Mouse (Mus musculus) adrenal gland, adult 2 months (tissue): ENCODE data around the gene Mycbp. TPM values are rescaled to one million over a fixed set of nuclear protein-coding genes. Genes with fewer than 3 reads are reported as not detected.
"Not testable (repeated sequence)": the region's sequence is repeated elsewhere in the genome, so short reads cannot be mapped to it uniquely, and the experiment has no call there.

Experiments used
- DNase-seq: peaks from one replicate; pipeline ENCODE4 v3.0.0; 2021
- polyA plus RNA-seq: library from polyadenylated mRNA; depleted of rRNA; stranded (reverse); fragments of >200 nt; gene quantifications from 2 replicates; pipeline ENCODE4 v1.2.3, GENCODE M21; 2012; rRNA removed
- total RNA-seq, 2 experiments: library from RNA; stranded (reverse); gene quantifications; 2 replicates each; pipeline ENCODE4 v1.2.3; 2021

The Mycbp gene
- total and polyA plus RNA-seq, 3 experiments = 9.2 to 52.8 (median 41.7) TPM

DNA sequence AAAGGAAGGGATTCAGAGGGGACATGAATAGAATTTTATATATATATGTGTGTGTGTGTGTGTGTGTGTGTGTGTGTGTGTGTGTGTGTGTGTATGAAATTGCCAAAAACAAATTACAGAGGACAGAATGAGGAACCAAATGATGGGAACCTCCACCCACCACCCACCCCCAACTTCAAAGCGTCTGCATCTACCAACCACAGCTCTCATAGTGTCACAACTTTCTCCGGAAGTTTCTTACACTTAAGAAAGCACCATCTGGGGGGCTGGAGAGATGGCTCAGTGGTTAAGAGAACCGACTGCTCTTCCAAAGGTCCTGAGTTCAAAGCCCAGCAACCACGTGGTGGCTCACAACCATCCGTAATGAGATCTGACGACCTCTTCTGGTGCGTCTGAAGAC lies 36.2 kb downstream of the Mycbp start:
- DNase-seq = not testable (repeated sequence)

- no peak for DNase-seq
Measured at GRCm38 (mm10) chr4:123946701-123947100, 42.1 kb downstream of the Mycbp start.

- DNase-seq = peak; percentile 72
Measured at GRCm38 (mm10) chr4:123947149-123947548, 42.5 kb downstream of the Mycbp start.

GRCm38 (mm10) chr4:123948901-123949300 lies 44.3 kb downstream of the Mycbp start:
- no peak for DNase-seq

- no peak for DNase-seq
Measured at GRCm38 (mm10) chr4:123949649-123950048, 45.0 kb downstream of the Mycbp start.

- DNase-seq = no peak
Measured at GRCm38 (mm10) chr4:123952059-123952458, 47.4 kb downstream of the Mycbp start.

GRCm38 (mm10) chr4:123956703-123957491 lies 52.3 kb downstream of the Mycbp start:
- peak; percentile 86 for DNase-seq

GRCm38 (mm10) chr4:123957492-123957808 lies 52.8 kb downstream of the Mycbp start:
- no peak for DNase-seq

- DNase-seq = no peak
Measured at GRCm38 (mm10) chr4:123957891-123958290, 53.3 kb downstream of the Mycbp start.

DNA sequence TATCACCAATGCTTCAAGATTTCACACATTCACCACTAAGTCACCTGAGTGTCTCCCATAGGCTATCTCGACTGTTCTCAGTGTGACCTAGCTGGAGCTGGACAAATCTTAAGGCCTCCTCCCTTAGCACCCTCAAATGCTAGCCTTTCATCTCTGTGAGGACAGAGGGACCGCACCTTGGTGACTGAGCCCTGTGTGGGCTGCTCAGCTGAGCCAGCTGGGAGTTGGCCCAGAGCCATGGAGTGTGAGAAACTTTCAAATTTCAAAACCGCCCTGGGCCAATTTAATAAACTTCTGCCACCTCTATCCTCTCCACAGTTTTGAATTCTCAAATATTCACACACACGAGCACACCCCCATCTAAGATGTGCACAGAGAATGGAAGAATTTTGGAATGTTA lies 56.3 kb downstream of the Mycbp start:
- DNase-seq = no peak

Other genes with a start within 250 kb of the Mycbp start
- gene Macf1, start 220.5 kb upstream of the Mycbp start, total RNA-seq = 100 to 1,000 TPM; 122 to 138 TPM
- gene Macf1, start 220.5 kb upstream of the Mycbp start, polyA plus RNA-seq = 29.1 and 37.6 TPM in 2 replicates
- gene Ndufs5, start 186.6 kb upstream of the Mycbp start, total RNA-seq = 100 to 1,000 TPM; 178 to 276 TPM
- 11.9 and 15.8 TPM in 2 replicates for gene Ndufs5, start 186.6 kb upstream of the Mycbp start, polyA plus RNA-seq
- gene Akirin1, start 154.5 kb upstream of the Mycbp start, total RNA-seq = 10 to 100 TPM; 60.4 to 76.5 TPM
- 179 and 200 TPM in 2 replicates for gene Akirin1, start 154.5 kb upstream of the Mycbp start, polyA plus RNA-seq
- 1 to 10 TPM in 1 of 2 experiments, under 1 TPM in 1; 0.63 to 1.3 TPM for gene Rhbdl2, start 117.0 kb upstream of the Mycbp start, total RNA-seq
- gene Rhbdl2, start 117.0 kb upstream of the Mycbp start, polyA plus RNA-seq = 0.35 and 0.48 TPM in 2 replicates
- not detected for gene 4933427I04Rik, start 45.2 kb upstream of the Mycbp start, total RNA-seq
- not detected in 2 replicates for gene 4933427I04Rik, start 45.2 kb upstream of the Mycbp start, polyA plus RNA-seq
- gene Rragc, start 12.6 kb downstream of the Mycbp start, total RNA-seq = 10 to 100 TPM; 84.3 to 91.4 TPM
- 39.6 and 42.8 TPM in 2 replicates for gene Rragc, start 12.6 kb downstream of the Mycbp start, polyA plus RNA-seq
- gene 4930535I16Rik, start 13.2 kb downstream of the Mycbp start, total RNA-seq = not detected
- 0.54 and 0.82 TPM in 2 replicates for gene 4930535I16Rik, start 13.2 kb downstream of the Mycbp start, polyA plus RNA-seq